In genomic region chr9:63092567-63092966, GRCm38 (mm10) we compare ENCODE assay signal across 8 mouse cellular contexts. TPM values are rescaled to one million over a fixed set of nuclear protein-coding genes. Genes with fewer than 3 reads are reported as not detected.
DNase-seq lines count a peak whose midpoint lies in the region; ATAC-seq and TF ChIP-seq lines count a peak whose summit lies in the region.

No protein-coding gene starts in this region.

- H3K4me3 ChIP-seq in layer of hippocampus, adult 2 months = peak overlapping the region; percentile 42
- no peak overlapping the region for H3K4me3 ChIP-seq in embryonic fibroblast, embryonic 13.5 days (ENCODE audit: insufficient read depth, low read length)
- H3K4me3 ChIP-seq in limb, embryonic 12.5 days (replicated peaks) = peak overlapping the region; percentile 32
- H3K4me3 ChIP-seq in neural tube, embryonic 13.5 days = peak overlapping the region; percentile 26

- H3K27ac ChIP-seq in layer of hippocampus, adult 2 months = peak overlapping the region; percentile 95
- peak overlapping the region; percentile 76 for H3K27ac ChIP-seq in embryonic fibroblast, embryonic 13.5 days (ENCODE audit: insufficient read depth, low read length)
- peak overlapping the region; percentile 95 for H3K27ac ChIP-seq in limb, embryonic 12.5 days
- H3K27ac ChIP-seq in neural tube, embryonic 13.5 days (replicated peaks) = peak overlapping the region; percentile 82

- DNase-seq in layer of hippocampus, adult 2 months (ENCODE audit: low spot score in 2 of 2) = no peak
- no peak for DNase-seq in layer of hippocampus, postnatal 10 days (ENCODE audit: low spot score in 2 of 2)

- H3K9ac ChIP-seq in limb, embryonic 12.5 days (replicated peaks) = peak overlapping the region; percentile 40
- peak overlapping the region; percentile 56 for H3K9ac ChIP-seq in neural tube, embryonic 13.5 days

- H3K36me3 ChIP-seq in limb, embryonic 12.5 days = no peaks in the 10 kb centered on the region
- H3K36me3 ChIP-seq in neural tube, embryonic 13.5 days = no peaks in the 10 kb centered on the region

- TF ChIP-seq POLR2A in embryonic fibroblast, embryonic 13.5 days (IDR thresholded peaks at IDR 0.05; ENCODE audit: low read depth, low read length) = no peak

- H3K4me1 ChIP-seq in embryonic fibroblast, embryonic 13.5 days (ENCODE audit: control insufficient read depth, insufficient read depth, low read length) = peaks cover 21% of the 10 kb centered on the region
- H3K4me1 ChIP-seq in limb, embryonic 12.5 days (replicated peaks) = peaks cover 33% of the 10 kb centered on the region
- peaks cover 32% of the 10 kb centered on the region for H3K4me1 ChIP-seq in neural tube, embryonic 13.5 days (replicated peaks)

- TF ChIP-seq CTCF in layer of hippocampus, adult 2 months (conservative IDR thresholded peaks at IDR 0.05) = no peak
- no peak for TF ChIP-seq CTCF in embryonic fibroblast, embryonic 13.5 days (IDR thresholded peaks at IDR 0.05; ENCODE audit: borderline replicate concordance, insufficient read depth, low read length)

- H3K27me3 ChIP-seq in limb, embryonic 12.5 days = no peaks in the 10 kb centered on the region; the same call in 1 of the 2 replicates
- no peaks in the 10 kb centered on the region for H3K27me3 ChIP-seq in neural tube, embryonic 13.5 days

- no peaks in the 10 kb centered on the region for H3K9me3 ChIP-seq in limb, embryonic 12.5 days
- H3K9me3 ChIP-seq in neural tube, embryonic 13.5 days = no peaks in the 10 kb centered on the region

- ATAC-seq in limb, embryonic 12.5 days (ENCODE audit: insufficient number of reproducible peaks, insufficient read depth, low FRiP score, low TSS enrichment, low read depth) = no peak
- no peak for ATAC-seq in neural tube, embryonic 13.5 days (ENCODE audit: low read depth)
- no peak for ATAC-seq in megakaryocyte-erythroid progenitor cell, adult 5-6 weeks (replicated peaks; ENCODE audit: low FRiP score, low TSS enrichment, poor library complexity, severe bottlenecking)
- no peak for ATAC-seq in erythroblast, adult 5-6 weeks (replicated peaks; ENCODE audit: low FRiP score, poor library complexity, severe bottlenecking)
- no peak; the same call in 1 of the 2 replicates for ATAC-seq in frontal cortex, adult (ENCODE audit: low TSS enrichment)

- peak overlapping the region; percentile 62 for H3K4me2 ChIP-seq in limb, embryonic 12.5 days
- H3K4me2 ChIP-seq in neural tube, embryonic 13.5 days = peak overlapping the region; percentile 53

- 9% methylated on average over 6 of the region's 6 CpGs for WGBS in limb, embryonic 12.5 days
- WGBS in neural tube, embryonic 13.5 days = 6% methylated on average over 6 of the region's 6 CpGs

RNA-seq across cellular contexts. Expression of gene Skor1, which starts 56.2 kb away (rescaled TPM):
- total RNA-seq in layer of hippocampus, adult 2 months (2021) = under 1 TPM; 0.20 to 0.27 TPM
- under 1 TPM; 0.09 to 0.20 TPM for total RNA-seq in layer of hippocampus, postnatal 10 days (2021)
- polyA plus RNA-seq in embryonic fibroblast, embryonic 13.5 days (2011; ENCODE audit: insufficient read length, low read depth, missing spikeins) = not detected in 2 replicates
- polyA plus RNA-seq in limb, embryonic 12.5 days (2016; fragmentation: Nextera tagmentation; extraction: Ambion mirVana) = 0.11 and 0.12 TPM in 2 replicates
- 25.4 and 27.9 TPM in 2 replicates for polyA plus RNA-seq in neural tube, embryonic 13.5 days (2015; fragmentation: Nextera tagmentation; extraction: Ambion mirVana)
- total RNA-seq in megakaryocyte-erythroid progenitor cell, adult 5-6 weeks (2014; fragmentation: Nextera tagmentation) = not detected in 2 replicates
- total RNA-seq in megakaryocyte-erythroid progenitor cell, adult 5-6 weeks (2017) = not detected in 2 replicates
- total RNA-seq in erythroblast, adult 5-6 weeks (2015; ENCODE audit: low replicate concordance) = not detected in 2 replicates
- total RNA-seq in erythroblast, adult 5-6 weeks (2017; ENCODE audit: low replicate concordance) = not detected in 2 replicates
